Mouse (Mus musculus) hindbrain, embryonic 12.5 days (tissue): ENCODE measurements at regions not wholly inside any gene's neighbourhood (a gene's known extent, or its start where the extent isn't known, plus 50 kb on each side); places are given as distances from the start of the nearest gene placed in this dataset.

Experiments
- ATAC-seq: fragments of 200-750 bp; cut with Nextera tagmentation; 2 replicates; pipeline ENCODE4 v1.8.0; 2017; ENCODE audit warnings: moderate TSS enrichment; ENCODE audit not compliant: low FRiP score
- H3K27ac ChIP-seq: fragments of 300-500 bp; sonication (generic); 2 replicates; pipeline ENCODE4 v1.5.1; 2016; ENCODE audit warnings: mild to moderate bottlenecking
- H3K27me3 ChIP-seq: fragments of 300-500 bp; sonication (generic); 2 replicates; pipeline ENCODE4 v1.6.1; 2016; ENCODE audit warnings: mild to moderate bottlenecking
- H3K36me3 ChIP-seq: fragments of 300-500 bp; sonication (generic); 2 replicates; pipeline ENCODE4 v1.6.1; 2016; ENCODE audit warnings: mild to moderate bottlenecking
- H3K4me1 ChIP-seq: fragments of 300-500 bp; sonication (generic); 2 replicates; pipeline ENCODE4 v1.6.1; 2016
- H3K4me2 ChIP-seq: fragments of 300-500 bp; sonication (generic); replicated peaks from 2 replicates; pipeline ENCODE4 v1.6.1; 2016; ENCODE audit warnings: mild to moderate bottlenecking
- H3K4me3 ChIP-seq: fragments of 300-500 bp; sonication (generic); 2 replicates; pipeline ENCODE4 v1.5.1; 2016; ENCODE audit warnings: mild to moderate bottlenecking
- H3K9ac ChIP-seq: fragments of 300-500 bp; sonication (generic); 2 replicates; pipeline ENCODE4 v1.6.1; 2016; ENCODE audit warnings: mild to moderate bottlenecking, moderate library complexity
- H3K9me3 ChIP-seq: fragments of 300-500 bp; sonication (generic); replicated peaks from 2 replicates; pipeline ENCODE4 v1.6.1; 2016; ENCODE audit warnings: mild to moderate bottlenecking
- WGBS: fragments of 180-500 bp; shearing (Covaris S2); methylation state at CpG from one replicate; pipeline ENCODE4 v1.1.7; 2016; 5-methylcytosine and 5-hydroxymethylcytosine counted together

DNA sequence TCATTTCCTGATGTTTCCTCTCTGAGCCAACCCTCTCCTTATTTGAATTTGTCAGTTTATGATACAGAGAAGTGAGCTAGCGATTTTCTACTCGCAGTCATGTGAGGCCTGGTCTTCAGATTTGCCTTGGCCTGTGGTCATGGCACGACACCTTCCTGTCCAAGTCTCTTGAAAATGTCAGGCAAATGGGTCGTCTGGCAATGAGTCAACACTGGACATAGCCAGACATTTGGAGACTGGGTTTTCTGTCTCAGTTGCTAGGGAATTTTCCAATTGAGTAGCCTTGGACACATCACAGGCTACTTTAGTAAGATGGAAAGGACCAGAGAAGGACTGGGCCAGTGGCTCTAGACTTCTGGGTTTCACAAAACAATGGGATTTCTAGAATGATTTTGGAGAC is 171.2 kb downstream of the Enc1 start:
- Histone ChIP-seq H3K36me3 (no peaks in the 10 kb centered on the region), H3K27me3 (no peaks in the 10 kb centered on the region), H3K4me2 (no peak overlapping the region), H3K27ac (no peak overlapping the region), H3K4me1 (peaks cover 15% of the 10 kb centered on the region), H3K9me3 (no peaks in the 10 kb centered on the region), H3K4me3 (no peak overlapping the region), H3K9ac (no peak overlapping the region)
- no peak for ATAC-seq
- WGBS = 74% methylated on average over 4 of the region's 4 CpGs

GRCm38 (mm10) chr13:97410550-97411201 is 169.8 kb downstream of the Enc1 start:
- H3K27me3 ChIP-seq = no peaks in the 10 kb centered on the region
- no peaks in the 10 kb centered on the region for H3K9me3 ChIP-seq
- no peak for ATAC-seq
- H3K27ac ChIP-seq = peak overlapping the region; percentile 19; the same call in 1 of the 2 replicates
- no peak overlapping the region for H3K4me3 ChIP-seq
- H3K9ac ChIP-seq = no peak overlapping the region
- H3K4me2 ChIP-seq = no peak overlapping the region
- no peaks in the 10 kb centered on the region for H3K36me3 ChIP-seq
- H3K4me1 ChIP-seq = peaks cover 22% of the 10 kb centered on the region
- WGBS = 67% methylated on average over 9 of the region's 9 CpGs

- peaks cover 22% of the 10 kb centered on the region for H3K4me1 ChIP-seq
- peak; percentile 61; the same call in 1 of the 2 replicates for ATAC-seq
- H3K27me3 ChIP-seq = no peaks in the 10 kb centered on the region
- no peaks in the 10 kb centered on the region for H3K36me3 ChIP-seq
- peak overlapping the region; percentile 19; the same call in 1 of the 2 replicates for H3K27ac ChIP-seq
- H3K4me3 ChIP-seq = no peak overlapping the region
- WGBS = 59% methylated on average over 6 of the region's 6 CpGs
- no peak overlapping the region for H3K4me2 ChIP-seq
- no peak overlapping the region for H3K9ac ChIP-seq
- H3K9me3 ChIP-seq = no peaks in the 10 kb centered on the region
Measured at GRCm38 (mm10) chr13:97409891-97410525, 169.1 kb downstream of the Enc1 start.

DNA sequence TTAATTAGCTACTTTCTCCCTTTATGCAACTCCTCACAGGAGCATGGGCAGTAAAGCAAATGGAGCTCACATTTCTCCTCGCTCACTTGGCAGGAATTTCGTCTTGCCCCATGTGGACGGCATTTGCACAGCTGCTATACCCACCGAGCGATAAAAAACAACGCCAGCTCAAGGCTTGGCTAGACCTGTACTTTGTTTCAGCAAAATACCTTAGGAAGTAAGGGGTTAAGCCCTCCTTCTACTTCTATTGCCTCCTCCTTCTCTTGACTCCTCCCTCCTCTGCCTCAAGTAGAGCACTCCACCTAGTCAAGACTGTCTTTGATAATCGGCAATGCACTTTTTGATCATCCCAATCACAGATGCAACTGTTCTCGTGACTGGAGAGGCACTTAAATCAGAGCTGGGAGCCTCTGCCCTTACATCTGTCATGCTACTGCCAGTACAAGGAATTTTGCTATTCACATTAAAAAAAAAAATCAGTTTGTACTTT is 168.4 kb downstream of the Enc1 start:
- no peak for ATAC-seq

GRCm38 (mm10) chr13:97408414-97409290 is 167.7 kb downstream of the Enc1 start:
- H3K4me3 ChIP-seq = no peak overlapping the region
- H3K27ac ChIP-seq = 0 out of 2 replicates have a peak overlapping the region, but pooled peaks have one; percentile 12
- H3K4me2 ChIP-seq = no peak overlapping the region
- ATAC-seq = no peak
- H3K4me1 ChIP-seq = peaks cover 22% of the 10 kb centered on the region
- WGBS = 75% methylated on average over 22 of the region's 22 CpGs
- no peaks in the 10 kb centered on the region for H3K9me3 ChIP-seq
- no peaks in the 10 kb centered on the region for H3K27me3 ChIP-seq
- H3K9ac ChIP-seq = no peak overlapping the region
- no peaks in the 10 kb centered on the region for H3K36me3 ChIP-seq

More for the DNA sequence above, 168.4 kb downstream of the Enc1 start:
- no peak overlapping the region for H3K4me2 ChIP-seq
- H3K27ac ChIP-seq = 0 out of 2 replicates have a peak overlapping the region, but pooled peaks have one; percentile 9
- peaks cover 22% of the 10 kb centered on the region for H3K4me1 ChIP-seq
- 69% methylated on average over 8 of the region's 8 CpGs for WGBS
- no peaks in the 10 kb centered on the region for H3K36me3 ChIP-seq
- no peaks in the 10 kb centered on the region for H3K9me3 ChIP-seq
- no peaks in the 10 kb centered on the region for H3K27me3 ChIP-seq
- no peak overlapping the region for H3K4me3 ChIP-seq
- no peak overlapping the region for H3K9ac ChIP-seq

DNA sequence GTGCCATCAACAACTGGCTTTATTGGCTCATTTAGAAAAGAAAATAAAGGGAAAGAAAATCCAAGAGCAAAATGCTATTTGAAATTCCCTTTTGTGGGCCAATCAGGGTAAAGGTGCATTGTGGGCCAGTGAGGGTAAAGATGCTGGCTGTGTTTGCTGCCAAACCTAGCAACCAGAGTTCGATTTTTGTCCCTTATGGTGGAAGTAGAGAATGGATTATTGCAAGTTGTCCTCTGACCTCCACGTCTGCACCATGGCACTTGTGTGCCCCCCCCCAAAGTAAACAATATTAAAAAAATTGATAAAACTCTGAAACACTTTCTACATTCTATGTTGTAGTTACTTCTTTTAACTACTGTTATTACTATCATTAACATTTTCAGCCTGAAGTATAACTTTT is 166.9 kb downstream of the Enc1 start:
- H3K27ac ChIP-seq = no peak overlapping the region
- WGBS = 53% methylated on average over 2 of the region's 2 CpGs
- H3K9me3 ChIP-seq = no peaks in the 10 kb centered on the region

DNA sequence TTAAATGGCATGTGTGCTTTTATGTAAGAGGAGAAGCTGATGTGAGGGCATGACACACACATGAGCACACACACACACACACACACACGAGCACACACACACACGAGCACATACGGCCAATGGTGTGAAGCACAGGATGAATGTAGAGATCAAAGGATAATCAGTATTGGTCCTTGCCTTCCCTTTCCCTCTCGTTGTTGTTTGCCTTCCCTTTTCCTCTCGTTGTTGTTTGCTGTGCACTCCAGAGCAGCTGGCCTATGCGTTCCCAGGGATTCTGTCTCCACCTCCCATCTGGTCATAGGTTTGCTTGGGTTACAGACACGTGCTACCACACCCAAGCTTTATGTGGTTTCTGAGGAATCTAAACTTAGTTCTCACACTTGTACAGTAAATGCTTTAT is 165.8 kb downstream of the Enc1 start:
- 53% methylated on average over 7 of the region's 7 CpGs for WGBS
- Histone ChIP-seq H3K27ac (no peak overlapping the region), H3K36me3 (no peaks in the 10 kb centered on the region), H3K4me1 (peaks cover 29% of the 10 kb centered on the region), H3K4me2 (no peak overlapping the region), H3K9me3 (no peaks in the 10 kb centered on the region), H3K4me3 (no peak overlapping the region), H3K9ac (no peak overlapping the region), H3K27me3 (no peaks in the 10 kb centered on the region)
- no peak for ATAC-seq

More for the DNA sequence above, 166.9 kb downstream of the Enc1 start:
- H3K27me3 ChIP-seq = no peaks in the 10 kb centered on the region
- no peak overlapping the region for H3K4me3 ChIP-seq
- peaks cover 22% of the 10 kb centered on the region for H3K4me1 ChIP-seq
- no peak overlapping the region for H3K4me2 ChIP-seq
- no peaks in the 10 kb centered on the region for H3K36me3 ChIP-seq
- no peak overlapping the region for H3K9ac ChIP-seq
- ATAC-seq = no peak

GRCm38 (mm10) chr13:97402164-97402761 is 161.4 kb downstream of the Enc1 start:
- WGBS = 57% methylated on average over 10 of the region's 10 CpGs
- no peaks in the 10 kb centered on the region for H3K27me3 ChIP-seq
- no peaks in the 10 kb centered on the region for H3K36me3 ChIP-seq
- H3K4me1 ChIP-seq = peaks cover 16% of the 10 kb centered on the region; the same call in 1 of the 2 replicates
- H3K4me3 ChIP-seq = no peak overlapping the region
- no peaks in the 10 kb centered on the region for H3K9me3 ChIP-seq
- no peak overlapping the region for H3K27ac ChIP-seq
- H3K9ac ChIP-seq = no peak overlapping the region
- no peak overlapping the region for H3K4me2 ChIP-seq
- ATAC-seq = no peak

GRCm38 (mm10) chr13:97401620-97402019 is 160.7 kb downstream of the Enc1 start:
- Histone ChIP-seq H3K36me3 (no peaks in the 10 kb centered on the region), H3K4me3 (no peak overlapping the region), H3K9ac (no peak overlapping the region), H3K9me3 (no peaks in the 10 kb centered on the region), H3K4me1 (peaks cover 11% of the 10 kb centered on the region; the same call in 1 of the 2 replicates), H3K27me3 (no peaks in the 10 kb centered on the region), H3K4me2 (no peak overlapping the region), H3K27ac (no peak overlapping the region; the same call in 1 of the 2 replicates)
- no peak for ATAC-seq
- 87% methylated on average over 7 of the region's 7 CpGs for WGBS

GRCm38 (mm10) chr13:97398041-97398440 is 157.1 kb downstream of the Enc1 start:
- 92% methylated on average over 1 of the region's 1 CpGs for WGBS

GRCm38 (mm10) chr13:97396899-97397640 is 156.2 kb downstream of the Enc1 start:
- no peak overlapping the region for H3K4me2 ChIP-seq
- no peak overlapping the region for H3K9ac ChIP-seq
- H3K27ac ChIP-seq = no peak overlapping the region
- H3K9me3 ChIP-seq = no peaks in the 10 kb centered on the region
- no peaks in the 10 kb centered on the region for H3K36me3 ChIP-seq
- WGBS = 85% methylated on average over 3 of the region's 3 CpGs
- peaks cover 5% of the 10 kb centered on the region; the same call in 1 of the 2 replicates for H3K4me1 ChIP-seq
- no peak overlapping the region for H3K4me3 ChIP-seq
- ATAC-seq = no peak
- no peaks in the 10 kb centered on the region for H3K27me3 ChIP-seq

More at GRCm38 (mm10) chr13:97398041-97398440, 157.1 kb downstream of the Enc1 start:
- Histone ChIP-seq H3K27me3 (no peaks in the 10 kb centered on the region), H3K36me3 (no peaks in the 10 kb centered on the region), H3K9ac (no peak overlapping the region), H3K9me3 (no peaks in the 10 kb centered on the region), H3K27ac (no peak overlapping the region), H3K4me2 (no peak overlapping the region), H3K4me1 (peaks cover 9% of the 10 kb centered on the region; the same call in 1 of the 2 replicates), H3K4me3 (no peak overlapping the region)
- no peak for ATAC-seq
